8 mouse cellular contexts compared by ENCODE assay signal in the genomic region with DNA sequence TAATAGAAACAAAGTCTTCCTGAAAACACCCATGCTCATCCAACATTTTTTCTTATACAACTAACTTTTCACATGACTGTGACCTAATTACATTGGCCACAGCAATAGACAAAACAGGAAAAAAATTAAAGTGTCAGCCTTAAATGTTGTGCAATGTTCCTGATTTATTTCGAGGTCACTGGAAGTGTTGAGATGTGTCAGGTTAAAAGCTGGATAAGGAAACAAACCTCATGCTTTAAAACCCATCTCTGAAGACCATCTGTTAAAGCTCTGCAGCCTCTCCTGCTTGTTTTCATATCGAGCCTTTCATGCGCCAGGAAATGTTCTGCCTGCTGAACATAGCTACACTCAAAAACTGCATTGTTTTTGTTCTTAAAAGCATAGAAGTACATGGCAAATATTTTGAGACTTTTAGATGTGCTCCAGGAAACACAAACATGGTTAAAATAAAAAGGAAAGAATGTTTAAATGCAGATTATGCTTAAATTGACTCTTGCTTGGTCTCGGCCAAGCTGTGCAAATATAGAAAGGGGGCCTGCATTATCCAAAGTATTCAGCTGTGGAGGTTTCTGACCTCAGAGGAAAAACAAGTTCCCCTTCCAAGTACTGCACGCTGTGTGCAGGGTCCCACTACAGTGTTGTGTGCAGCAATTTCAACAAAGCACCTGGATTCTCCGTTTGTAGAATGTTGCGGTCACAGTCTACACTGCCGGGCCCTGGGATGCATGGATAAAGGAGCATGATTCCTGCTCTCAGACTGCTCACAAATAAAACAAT.
A peak's percentile ranks its signal among the peaks of the same experiment; 100 is the strongest.
DNase-seq lines count a peak whose midpoint lies in the region; ATAC-seq and TF ChIP-seq lines count a peak whose summit lies in the region.

No protein-coding gene starts in this region.

- H3K4me1 ChIP-seq in embryonic facial prominence, embryonic 14.5 days (ENCODE audit: control insufficient read depth, insufficient read depth, low read length) = 0 out of 2 replicates have a peak, but pooled peaks cover 6% of the 10 kb centered on the region
- H3K4me1 ChIP-seq in limb, embryonic 14.5 days (ENCODE audit: control insufficient read depth, insufficient read depth, low read length) = peaks cover 6% of the 10 kb centered on the region
- no peaks in the 10 kb centered on the region for H3K4me1 ChIP-seq in cerebellum, adult 2 months (ENCODE audit: control insufficient read depth, insufficient read depth, low read length)
- no peaks in the 10 kb centered on the region for H3K4me1 ChIP-seq in forebrain, embryonic 11.5 days (replicated peaks; ENCODE audit: control insufficient read depth, insufficient read depth, low read length)

- H3K4me2 ChIP-seq in embryonic facial prominence, embryonic 14.5 days (ENCODE audit: low read depth, low read length) = no peak overlapping the region
- H3K4me2 ChIP-seq in limb, embryonic 14.5 days (replicated peaks; ENCODE audit: low read depth, low read length, severe bottlenecking) = no peak overlapping the region
- H3K4me2 ChIP-seq in forebrain, embryonic 11.5 days (ENCODE audit: low read depth, low read length, severe bottlenecking) = no peak overlapping the region

- TF ChIP-seq POLR2A in limb, embryonic 14.5 days (IDR thresholded peaks at IDR 0.05; ENCODE audit: borderline replicate concordance, extremely low read depth, insufficient read depth, insufficient read length) = no peak
- TF ChIP-seq POLR2A in cerebellum, adult 2 months (IDR thresholded peaks at IDR 0.05; ENCODE audit: borderline replicate concordance, insufficient read depth, low read length) = no peak

- H3K4me3 ChIP-seq in embryonic facial prominence, embryonic 14.5 days (ENCODE audit: low read depth, low read length) = no peak overlapping the region
- no peak overlapping the region for H3K4me3 ChIP-seq in limb, embryonic 14.5 days (replicated peaks; ENCODE audit: low read length)
- H3K4me3 ChIP-seq in cerebellum, adult 2 months (replicated peaks; ENCODE audit: insufficient read depth, low read depth, low read length) = no peak overlapping the region
- H3K4me3 ChIP-seq in forebrain, embryonic 11.5 days (ENCODE audit: low read depth, low read length) = no peak overlapping the region

- DNase-seq in heart, adult 9 months (ENCODE audit: low spot score in 2 of 2) = peak; percentile 43 to 48
- no peak for DNase-seq in heart, adult 11 months
- DNase-seq in 3T3-L1 (ENCODE audit: low read depth, low spot score) = peak; percentile 8
- DNase-seq in embryonic facial prominence, embryonic 14.5 days (ENCODE audit: low spot score) = peak; percentile 74
- DNase-seq in limb, embryonic 14.5 days (ENCODE audit: low spot score) = no peak
- no peak for DNase-seq in cerebellum, adult 2 months
- DNase-seq in cerebellum, adult 18-20 months = no peak
- DNase-seq in forebrain, embryonic 11.5 days (ENCODE audit: low spot score) = no peak

- WGBS in embryonic facial prominence, embryonic 14.5 days = 43% methylated on average over 8 of the region's 8 CpGs
- 50% methylated on average over 8 of the region's 8 CpGs for WGBS in limb, embryonic 14.5 days
- 60% methylated on average over 8 of the region's 8 CpGs for WGBS in cerebellum, adult 2 months
- 77% methylated on average over 8 of the region's 8 CpGs for WGBS in forebrain, embryonic 11.5 days

- no peak for TF ChIP-seq CTCF in cerebellum, adult 2 months (IDR thresholded peaks at IDR 0.05; ENCODE audit: borderline replicate concordance, insufficient read depth, low read depth, low read length)

- peak; percentile 78 for ATAC-seq in embryonic facial prominence, embryonic 14.5 days (ENCODE audit: low read depth)
- ATAC-seq in limb, embryonic 14.5 days (ENCODE audit: low FRiP score, low read depth) = peak; percentile 64
- ATAC-seq in forebrain, embryonic 11.5 days (replicated peaks; ENCODE audit: low FRiP score) = no peak

- no peak overlapping the region for H3K9ac ChIP-seq in embryonic facial prominence, embryonic 14.5 days (ENCODE audit: low read depth, low read length)
- H3K9ac ChIP-seq in limb, embryonic 14.5 days (ENCODE audit: low read depth, low read length, severe bottlenecking) = no peak overlapping the region
- no peak overlapping the region for H3K9ac ChIP-seq in forebrain, embryonic 11.5 days (ENCODE audit: low read length)

- no peaks in the 10 kb centered on the region for H3K27me3 ChIP-seq in embryonic facial prominence, embryonic 14.5 days (replicated peaks; ENCODE audit: control insufficient read depth, insufficient read depth, low read length)
- H3K27me3 ChIP-seq in limb, embryonic 14.5 days (ENCODE audit: control insufficient read depth, insufficient read depth, low read length) = no peaks in the 10 kb centered on the region
- no peaks in the 10 kb centered on the region for H3K27me3 ChIP-seq in cerebellum, adult 2 months (ENCODE audit: control insufficient read depth, insufficient read depth, low read length)
- H3K27me3 ChIP-seq in forebrain, embryonic 11.5 days (ENCODE audit: control insufficient read depth, insufficient read depth, low read length) = no peaks in the 10 kb centered on the region

- peak overlapping the region; percentile 4; the same call in 1 of the 2 replicates for H3K27ac ChIP-seq in embryonic facial prominence, embryonic 14.5 days (replicated peaks; ENCODE audit: low read depth, low read length)
- H3K27ac ChIP-seq in limb, embryonic 14.5 days (replicated peaks; ENCODE audit: low read depth, low read length) = 0 out of 2 replicates have a peak overlapping the region, but pooled peaks have one; percentile 19
- H3K27ac ChIP-seq in cerebellum, adult 2 months (ENCODE audit: insufficient read depth, low read length) = no peak overlapping the region
- H3K27ac ChIP-seq in forebrain, embryonic 11.5 days (ENCODE audit: low read depth, low read length) = no peak overlapping the region

- H3K36me3 ChIP-seq in embryonic facial prominence, embryonic 14.5 days (ENCODE audit: control insufficient read depth, insufficient read depth, low read length) = no peaks in the 10 kb centered on the region
- no peaks in the 10 kb centered on the region for H3K36me3 ChIP-seq in limb, embryonic 14.5 days (ENCODE audit: control insufficient read depth, insufficient read depth, low read length)
- H3K36me3 ChIP-seq in forebrain, embryonic 11.5 days (ENCODE audit: control insufficient read depth, insufficient read depth, low read length) = no peaks in the 10 kb centered on the region

- H3K9me3 ChIP-seq in embryonic facial prominence, embryonic 14.5 days (ENCODE audit: control insufficient read depth, low read length) = no peaks in the 10 kb centered on the region
- H3K9me3 ChIP-seq in limb, embryonic 14.5 days (ENCODE audit: control insufficient read depth, low read length) = no peaks in the 10 kb centered on the region
- no peaks in the 10 kb centered on the region for H3K9me3 ChIP-seq in forebrain, embryonic 11.5 days (ENCODE audit: control insufficient read depth, low read length)

Comparison
In these comparisons a context has a peak if more than half of its experiments do, and no peak if none do; other contexts are left out.
1. DNase-seq: peak in heart, adult 9 months (2 of 2), 3T3-L1 (single experiment) and embryonic facial prominence, embryonic 14.5 days (single experiment); none in heart, adult 11 months (single experiment), limb, embryonic 14.5 days (single experiment), cerebellum, adult 2 months (0 of 2), cerebellum, adult 18-20 months (0 of 2) and forebrain, embryonic 11.5 days (single experiment).
2. H3K27ac ChIP-seq: peak in embryonic facial prominence, embryonic 14.5 days (single experiment) and limb, embryonic 14.5 days (single experiment); none in cerebellum, adult 2 months (single experiment) and forebrain, embryonic 11.5 days (single experiment).